Mouse (Mus musculus): Measurements from ENCODE around the gene Hnrnpul2. TPM values are rescaled to one million over a fixed set of nuclear protein-coding genes. Genes with fewer than 3 reads are reported as not detected.
"Not testable (repeated sequence)": the region's sequence is repeated elsewhere in the genome, so short reads cannot be mapped to it uniquely, and the experiment has no call there.

Hnrnpul2 gene
- polyA plus RNA-seq, 1 experiment from 2014 or later = 3.6 TPM

- H3K4me1 ChIP-seq (replicated peaks; ENCODE audit: control insufficient read depth, insufficient read depth) = no peaks in the 10 kb centered on the region
- H3K9ac ChIP-seq (ENCODE audit: low read length) = no peak overlapping the region
- no peak overlapping the region for H3K4me2 ChIP-seq (replicated peaks; ENCODE audit: low read depth)
- no peak for ATAC-seq (ENCODE audit: low FRiP score, low TSS enrichment)
- 74% methylated on average over 4 of the region's 4 CpGs for WGBS
- no peaks in the 10 kb centered on the region for H3K9me3 ChIP-seq (ENCODE audit: control insufficient read depth, low read length)
- peaks cover 27% of the 10 kb centered on the region for H3K36me3 ChIP-seq (ENCODE audit: control insufficient read depth, insufficient read depth, low read length)
- H3K4me3 ChIP-seq (ENCODE audit: low read depth, low read length) = no peak overlapping the region
- TF ChIP-seq CTCF (IDR thresholded peaks at IDR 0.05; ENCODE audit: low read depth) = no peak
- TF ChIP-seq EP300 (optimal IDR thresholded peaks at IDR 0.05) = no peak
- DNase-seq (ENCODE audit: low spot score) = no peak
- H3K27me3 ChIP-seq (ENCODE audit: control insufficient read depth, insufficient read depth, low read length) = no peaks in the 10 kb centered on the region
- peak overlapping the region; percentile 30; the same call in 1 of the 2 replicates for H3K27ac ChIP-seq (replicated peaks)
Observed at GRCm38 (mm10) chr19:8832971-8833370, 13.2 kb downstream of the Hnrnpul2 start.

GRCm38 (mm10) chr19:8836327-8836726, 16.5 kb downstream of the Hnrnpul2 start:
- not testable (repeated sequence) for H3K27me3 ChIP-seq (ENCODE audit: control insufficient read depth, insufficient read depth, low read length); H3K27ac ChIP-seq (replicated peaks); H3K4me3 ChIP-seq (ENCODE audit: low read depth, low read length); H3K36me3 ChIP-seq (ENCODE audit: control insufficient read depth, insufficient read depth, low read length); ATAC-seq (ENCODE audit: low FRiP score, low TSS enrichment); H3K4me2 ChIP-seq (replicated peaks; ENCODE audit: low read depth); H3K9ac ChIP-seq (ENCODE audit: low read length); H3K4me1 ChIP-seq (replicated peaks; ENCODE audit: control insufficient read depth, insufficient read depth); DNase-seq (ENCODE audit: low spot score); H3K9me3 ChIP-seq (ENCODE audit: control insufficient read depth, low read length)
- 95% methylated on average over 10 of the region's 10 CpGs for WGBS

GRCm38 (mm10) chr19:8837251-8837791, 17.5 kb downstream of the Hnrnpul2 start, which contains the start of gene Bscl2:
TSS of gene Bscl2 (plus strand) at chr19:8837467.
- Histone ChIP-seq H3K4me3 (ENCODE audit: low read depth, low read length) (peak within 1 kb of the TSS; percentile 61), H3K9ac (ENCODE audit: low read length) (peak within 1 kb of the TSS; percentile 88), H3K4me1 (replicated peaks; ENCODE audit: control insufficient read depth, insufficient read depth) (no peaks in the 10 kb centered on the region), H3K27me3 (ENCODE audit: control insufficient read depth, insufficient read depth, low read length) (no peaks in the 10 kb centered on the region), H3K27ac (replicated peaks) (peak within 1 kb of the TSS; percentile 96), H3K9me3 (ENCODE audit: control insufficient read depth, low read length) (no peaks in the 10 kb centered on the region), H3K4me2 (replicated peaks; ENCODE audit: low read depth) (peak within 1 kb of the TSS; percentile 81), H3K36me3 (ENCODE audit: control insufficient read depth, insufficient read depth, low read length) (0 out of 2 replicates have a peak, but pooled peaks cover 4% of the 10 kb centered on the region)
- WGBS = under 1% methylated on average over 38 of the region's 38 CpGs
- ATAC-seq (ENCODE audit: low FRiP score, low TSS enrichment) (peak; percentile 82), DNase-seq (ENCODE audit: low spot score) (peak; percentile 88)
- TF ChIP-seq CTCF (IDR thresholded peaks at IDR 0.05; ENCODE audit: low read depth) = peak; percentile 69
- TF ChIP-seq EP300 (optimal IDR thresholded peaks at IDR 0.05) = no peak

GRCm38 (mm10) chr19:8838041-8838730, 18.4 kb downstream of the Hnrnpul2 start:
- ATAC-seq (ENCODE audit: low FRiP score, low TSS enrichment) (peak; percentile 2; the same call in 1 of the 2 replicates), DNase-seq (ENCODE audit: low spot score) (no peak)
- no peak for TF ChIP-seq EP300 (optimal IDR thresholded peaks at IDR 0.05)
- TF ChIP-seq CTCF (IDR thresholded peaks at IDR 0.05; ENCODE audit: low read depth) = no peak

GRCm38 (mm10) chr19:8839103-8839907, 19.5 kb downstream of the Hnrnpul2 start, which contains the start of gene Gng3:
TSS of gene Gng3 (minus strand) at chr19:8839194.
- no peak for TF ChIP-seq EP300 (optimal IDR thresholded peaks at IDR 0.05)
- no peak for TF ChIP-seq CTCF (IDR thresholded peaks at IDR 0.05; ENCODE audit: low read depth)
- no peak; the same call in 1 of the 2 replicates for ATAC-seq (ENCODE audit: low FRiP score, low TSS enrichment)
- DNase-seq (ENCODE audit: low spot score) = no peak
- peak within 1 kb of the TSS; percentile 81 for H3K4me2 ChIP-seq (replicated peaks; ENCODE audit: low read depth)
- peak within 1 kb of the TSS; percentile 61 for H3K4me3 ChIP-seq (ENCODE audit: low read depth, low read length)
- H3K27me3 ChIP-seq (ENCODE audit: control insufficient read depth, insufficient read depth, low read length) = no peaks in the 10 kb centered on the region
- WGBS = 75% methylated on average over 11 of the region's 11 CpGs
- H3K27ac ChIP-seq (replicated peaks) = peak within 1 kb of the TSS; percentile 96; the same call in 1 of the 2 replicates
- H3K4me1 ChIP-seq (replicated peaks; ENCODE audit: control insufficient read depth, insufficient read depth) = no peaks in the 10 kb centered on the region
- peak within 1 kb of the TSS; percentile 88 for H3K9ac ChIP-seq (ENCODE audit: low read length)
- H3K36me3 ChIP-seq (ENCODE audit: control insufficient read depth, insufficient read depth, low read length) = peaks cover 5% of the 10 kb centered on the region; the same call in 1 of the 2 replicates
- no peaks in the 10 kb centered on the region for H3K9me3 ChIP-seq (ENCODE audit: control insufficient read depth, low read length)

More at GRCm38 (mm10) chr19:8838041-8838730, 18.4 kb downstream of the Hnrnpul2 start:
- H3K27ac ChIP-seq (replicated peaks) = peak overlapping the region; percentile 96
- WGBS = 22% methylated on average over 15 of the region's 15 CpGs
- H3K9me3 ChIP-seq (ENCODE audit: control insufficient read depth, low read length) = no peaks in the 10 kb centered on the region
- peak overlapping the region; percentile 81 for H3K4me2 ChIP-seq (replicated peaks; ENCODE audit: low read depth)
- H3K27me3 ChIP-seq (ENCODE audit: control insufficient read depth, insufficient read depth, low read length) = no peaks in the 10 kb centered on the region
- peak overlapping the region; percentile 88 for H3K9ac ChIP-seq (ENCODE audit: low read length)
- H3K4me1 ChIP-seq (replicated peaks; ENCODE audit: control insufficient read depth, insufficient read depth) = no peaks in the 10 kb centered on the region
- H3K36me3 ChIP-seq (ENCODE audit: control insufficient read depth, insufficient read depth, low read length) = peaks cover 5% of the 10 kb centered on the region; the same call in 1 of the 2 replicates
- peak overlapping the region; percentile 61 for H3K4me3 ChIP-seq (ENCODE audit: low read depth, low read length)

All from stomach, postnatal 0 days (tissue).